Mouse (Mus musculus) limb, embryonic 15.5 days (tissue): Measurements from ENCODE around the gene Vmn2r57. TPM values are rescaled to one million over a fixed set of nuclear protein-coding genes. Genes with fewer than 3 reads are reported as not detected.
"Not testable (repeated sequence)": the region's sequence is repeated elsewhere in the genome, so short reads cannot be mapped to it uniquely, and the experiment has no call there.

Experiments
- ATAC-seq: fragments of 200-750 bp; cut with Nextera tagmentation; 2 replicates; pipeline ENCODE4 v1.8.0; 2017; ENCODE audit warnings: low read depth, moderate TSS enrichment; ENCODE audit not compliant: insufficient number of reproducible peaks, low FRiP score, low TSS enrichment
- H3K27ac ChIP-seq: fragments of 300-500 bp; sonication (generic); 2 replicates; pipeline ENCODE4 v1.5.1; 2015; ENCODE audit warnings: moderate library complexity, mild to moderate bottlenecking, inconsistent platforms
- H3K27me3 ChIP-seq: fragments of 300-500 bp; sonication (generic); 2 replicates; pipeline ENCODE4 v1.6.1; 2015; ENCODE audit warnings: inconsistent platforms
- H3K36me3 ChIP-seq: fragments of 300-500 bp; sonication (generic); 2 replicates; pipeline ENCODE4 v1.6.1; 2015; ENCODE audit warnings: inconsistent platforms
- H3K4me1 ChIP-seq: fragments of 300-500 bp; sonication (generic); 2 replicates; pipeline ENCODE4 v1.6.1; 2015; ENCODE audit warnings: inconsistent platforms
- H3K4me2 ChIP-seq: fragments of 300-500 bp; sonication (generic); 2 replicates; pipeline ENCODE4 v1.6.1; 2015; ENCODE audit warnings: mild to moderate bottlenecking, inconsistent platforms
- H3K4me3 ChIP-seq: fragments of 300-500 bp; sonication (generic); 2 replicates; pipeline ENCODE4 v1.5.1; 2015; ENCODE audit warnings: mild to moderate bottlenecking, inconsistent platforms
- H3K9ac ChIP-seq: fragments of 300-500 bp; sonication (generic); 2 replicates; pipeline ENCODE4 v1.6.1; 2015; ENCODE audit warnings: inconsistent platforms
- H3K9me3 ChIP-seq: fragments of 300-500 bp; sonication (generic); 2 replicates; pipeline ENCODE4 v1.6.1; 2016; ENCODE audit warnings: inconsistent platforms
- WGBS: fragments of 180-500 bp; shearing (Covaris S2); methylation state at CpG from one replicate; pipeline ENCODE4 v1.1.7; 2015; 5-methylcytosine and 5-hydroxymethylcytosine counted together
- polyA plus RNA-seq: library from polyadenylated mRNA; unstranded; fragments of >200 nt; fragmentation: Nextera tagmentation; extraction: Ambion mirVana; gene quantifications from 2 replicates; pipeline ENCODE4 v1.2.1, GENCODE M21; 2015

Gene Vmn2r57
- polyA plus RNA-seq = 0.21 and 0.26 TPM in 2 replicates

GRCm38 (mm10) chr7:41448596-41448995, at the start of gene Vmn2r57:
Gene Vmn2r57 (minus strand): TSS chr7:41448696.
- H3K9ac ChIP-seq, H3K4me3 ChIP-seq, H3K9me3 ChIP-seq, H3K4me1 ChIP-seq, H3K36me3 ChIP-seq, H3K4me2 ChIP-seq, H3K27me3 ChIP-seq, ATAC-seq, H3K27ac ChIP-seq: not testable (repeated sequence)
- WGBS = 76% methylated on average over 1 of the region's 1 CpGs

DNA sequence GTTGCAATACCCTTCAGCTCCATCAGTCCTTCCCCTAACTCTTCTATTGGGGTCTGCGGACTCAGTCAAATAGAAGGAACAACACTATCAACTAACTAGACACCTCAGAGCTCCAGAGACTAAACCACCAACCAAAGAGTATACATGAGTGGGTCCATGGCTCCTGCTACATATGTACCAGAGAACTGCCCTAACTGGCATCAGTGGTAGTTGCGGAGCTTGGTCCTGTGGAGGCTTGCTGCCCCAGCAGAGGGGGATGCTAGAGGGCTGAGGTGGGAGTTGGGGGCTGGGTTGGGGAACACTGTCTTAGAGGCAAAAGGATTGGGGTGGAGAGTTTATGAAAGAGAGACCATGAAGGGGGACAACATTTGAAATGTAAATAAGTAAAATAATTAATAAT, 49.4 kb upstream of the Vmn2r57 start:
- Histone ChIP-seq H3K27me3 (no peaks in the 10 kb centered on the region), H3K4me1 (no peaks in the 10 kb centered on the region), H3K9ac (no peak overlapping the region), H3K36me3 (peaks cover 14% of the 10 kb centered on the region; the same call in 1 of the 2 replicates), H3K4me3 (no peak overlapping the region), H3K4me2 (no peak overlapping the region), H3K27ac (no peak overlapping the region), H3K9me3 (no peaks in the 10 kb centered on the region; the same call in 1 of the 2 replicates)
- no peak for ATAC-seq
- WGBS = 95% methylated on average over 2 of the region's 2 CpGs

DNA sequence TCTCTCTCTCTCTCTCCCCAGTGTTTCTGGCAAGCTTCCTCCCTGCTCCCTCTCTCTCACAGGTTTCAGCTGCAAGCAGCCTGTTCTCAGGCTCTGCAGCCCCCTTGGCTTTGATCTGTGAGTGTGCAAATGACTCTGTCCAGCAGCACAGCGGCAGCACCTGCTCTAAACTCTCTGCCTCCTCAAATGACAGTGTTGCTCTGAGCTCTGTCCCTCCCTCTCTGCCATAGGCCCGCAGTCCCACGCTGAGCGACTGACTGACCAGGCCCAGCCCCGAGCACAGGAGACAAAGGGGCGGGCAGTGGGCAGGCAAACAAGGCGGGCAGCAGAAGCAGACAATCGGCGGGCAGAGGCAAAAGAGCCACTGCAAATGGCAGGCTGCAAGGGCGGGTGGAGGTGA, 3.4 kb upstream of the Vmn2r57 start:
- H3K9me3 ChIP-seq = no peaks in the 10 kb centered on the region; the same call in 1 of the 2 replicates
- H3K4me2 ChIP-seq = no peak overlapping the region
- no peaks in the 10 kb centered on the region for H3K4me1 ChIP-seq
- no peaks in the 10 kb centered on the region for H3K36me3 ChIP-seq
- no peaks in the 10 kb centered on the region for H3K27me3 ChIP-seq
- no peak for ATAC-seq
- H3K27ac ChIP-seq = no peak overlapping the region
- no peak overlapping the region for H3K9ac ChIP-seq
- no peak overlapping the region for H3K4me3 ChIP-seq
- WGBS = 5% methylated on average over 10 of the region's 10 CpGs

DNA sequence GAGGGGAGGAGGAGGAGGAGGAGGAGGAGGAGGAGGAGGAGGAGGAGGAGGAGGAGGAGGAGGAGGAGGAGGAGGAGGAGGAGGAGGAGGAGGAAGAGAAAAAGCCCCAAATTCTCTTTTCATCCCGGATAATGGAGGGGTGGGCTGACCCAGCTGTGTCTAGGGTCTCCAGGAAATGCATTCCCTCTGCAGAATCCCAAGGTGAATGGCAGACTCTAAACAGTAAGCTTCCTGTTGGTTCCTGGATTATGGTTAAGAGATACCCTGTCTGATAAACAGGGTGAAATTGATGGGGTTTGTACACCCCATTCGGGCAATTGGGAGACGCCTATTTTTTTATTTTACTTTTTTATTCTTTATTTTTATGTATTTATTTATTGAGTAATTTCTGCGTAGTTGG, 54.4 kb downstream of the Vmn2r57 start:
- no peak overlapping the region for H3K4me3 ChIP-seq
- no peaks in the 10 kb centered on the region for H3K9me3 ChIP-seq
- H3K27ac ChIP-seq = no peak overlapping the region
- WGBS = 73% methylated on average over 4 of the region's 4 CpGs
- ATAC-seq = no peak
- H3K4me1 ChIP-seq = 0 out of 2 replicates have a peak, but pooled peaks cover 2% of the 10 kb centered on the region
- H3K27me3 ChIP-seq = no peaks in the 10 kb centered on the region
- no peak overlapping the region for H3K9ac ChIP-seq
- H3K36me3 ChIP-seq = no peaks in the 10 kb centered on the region
- no peak overlapping the region for H3K4me2 ChIP-seq

- no peaks in the 10 kb centered on the region for H3K27me3 ChIP-seq
- H3K4me2 ChIP-seq = peak within 1 kb of the TSS; percentile 50
- H3K27ac ChIP-seq = peak within 1 kb of the TSS; percentile 87
- peak within 1 kb of the TSS; percentile 51 for H3K9ac ChIP-seq
- peak; percentile 95 for ATAC-seq
- H3K9me3 ChIP-seq = no peaks in the 10 kb centered on the region
- H3K4me1 ChIP-seq = 0 out of 2 replicates have a peak, but pooled peaks cover 2% of the 10 kb centered on the region
- 0% methylated on average over 25 of the region's 25 CpGs for WGBS
- peak within 1 kb of the TSS; percentile 66 for H3K4me3 ChIP-seq
- no peaks in the 10 kb centered on the region for H3K36me3 ChIP-seq
Observed at GRCm38 (mm10) chr7:41393048-41393971, 55.2 kb downstream of the Vmn2r57 start, which contains the start of gene AI987944. Gene AI987944 (minus strand): TSS chr7:41393379.

Other genes starting within 250 kb of the Vmn2r57 start
- gene AI987944, start 55.3 kb downstream of the Vmn2r57 start, polyA plus RNA-seq = 12.1 and 12.7 TPM in 2 replicates
- gene Gm20449, start 50.7 kb upstream of the Vmn2r57 start, polyA plus RNA-seq = 0.13 and 0.16 TPM in 2 replicates
- gene AW146154, start 51.2 kb upstream of the Vmn2r57 start, polyA plus RNA-seq = 10.0 and 11.7 TPM in 2 replicates
- not detected in 2 replicates for gene Gm6871, start 125.0 kb upstream of the Vmn2r57 start, polyA plus RNA-seq
- 10.6 and 11.8 TPM in 2 replicates for gene 2610021A01Rik, start 150.5 kb upstream of the Vmn2r57 start, polyA plus RNA-seq
- 10.9 and 11.4 TPM in 2 replicates for gene Zfp788, start 184.5 kb upstream of the Vmn2r57 start, polyA plus RNA-seq